Mouse (Mus musculus): ENCODE results near the gene Teddm2.

GRCm38 (mm10) chr1:153909963-153910291 is 9.9 kb upstream of the Teddm2 start:
- no peak for TF ChIP-seq CTCF (IDR thresholded peaks at IDR 0.05; ENCODE audit: borderline replicate concordance, control insufficient read depth, extremely low read depth, insufficient read depth, low read length, poor library complexity)
- no peak for TF ChIP-seq POLR2A (IDR thresholded peaks at IDR 0.05; ENCODE audit: control insufficient read depth, extremely low read depth, insufficient read depth, low read length, poor library complexity)

All from thymus, adult 2 months (tissue).